In the genomic region with DNA sequence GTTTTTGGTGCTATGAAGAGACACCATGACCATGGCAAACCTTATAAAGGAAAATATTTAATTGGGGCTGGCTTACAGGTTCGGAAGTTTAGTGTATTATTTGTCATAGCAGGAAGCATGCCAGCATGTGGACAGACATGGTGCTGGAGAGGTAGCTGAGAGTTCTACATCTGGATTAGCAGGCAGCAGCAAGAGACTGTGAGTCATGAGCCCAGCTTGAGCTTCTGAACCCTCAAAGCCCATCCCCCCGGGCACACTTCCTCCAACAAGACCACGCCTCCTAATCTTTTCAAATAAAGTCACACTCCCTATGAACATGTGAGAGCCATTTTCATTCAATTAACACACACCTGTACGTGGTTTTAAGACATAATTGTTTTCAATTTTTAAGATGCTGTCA, we compare ENCODE assay signal across 15 mouse cellular contexts. TPM values are rescaled to one million over a fixed set of nuclear protein-coding genes. Genes with fewer than 3 reads are reported as not detected.
DNase-seq lines count a peak whose midpoint lies in the region; ATAC-seq and TF ChIP-seq lines count a peak whose summit lies in the region.
"Had no signal": no experiment of that assay in that cellular context is flagged by ENCODE, and none has a peak within 500 bp of the region (broad histone marks: within the 10 kb centered on the region; RNA-seq: fewer than 3 reads in every experiment).

No protein-coding gene starts in this region.

- no peak overlapping the region for H3K9ac ChIP-seq in lung, embryonic 14.5 days
- H3K9ac ChIP-seq: embryonic facial prominence, embryonic 15.5 days; hindbrain, embryonic 13.5 days; limb, embryonic 13.5 days had no signal

- DNase-seq in lung, embryonic 14.5 days: peak; percentile 19
- no peak for DNase-seq in lung, postnatal 25 days (ENCODE audit: low spot score)
- peak; percentile 93 for DNase-seq in 416B (ENCODE audit: low read depth)
- DNase-seq in Muller cell, postnatal 12 days (ENCODE audit: inconsistent ontology term): peak; percentile 22
- no peak for DNase-seq in embryo, embryonic 10.5 days (ENCODE audit: low spot score)
- no peak for DNase-seq in right cerebral cortex, postnatal 25 days
- no peak for DNase-seq in adrenal gland, postnatal 4 days (ENCODE audit: low spot score in 2 of 2)
- DNase-seq: adrenal gland, adult 2 months; gastrocnemius, postnatal 10 days; kidney, adult 2 months had no signal

- H3ac ChIP-seq in myocyte (ENCODE audit: control insufficient read depth, insufficient read length): no peak overlapping the region

- H3K79me2 ChIP-seq in myocyte (ENCODE audit: control insufficient read depth, insufficient read depth): no peaks in the 10 kb centered on the region

- no peaks in the 10 kb centered on the region for H3K36me3 ChIP-seq in lung, embryonic 14.5 days (ENCODE audit: insufficient read depth)
- no peaks in the 10 kb centered on the region for H3K36me3 ChIP-seq in myocyte (ENCODE audit: control insufficient read depth, insufficient read depth)
- H3K36me3 ChIP-seq: embryonic facial prominence, embryonic 15.5 days; hindbrain, embryonic 13.5 days; limb, embryonic 13.5 days had no signal

- TF ChIP-seq POLR2A in myocyte (IDR thresholded peaks at IDR 0.05; ENCODE audit: insufficient read length, low read depth): no peak

- ATAC-seq in lung, embryonic 14.5 days (ENCODE audit: insufficient read depth): no peak
- ATAC-seq: forebrain, embryonic 14.5 days had no signal

- peaks cover 9% of the 10 kb centered on the region for H3K4me1 ChIP-seq in lung, embryonic 14.5 days (ENCODE audit: insufficient read depth)

- no peak overlapping the region for H3K4me2 ChIP-seq in lung, embryonic 14.5 days
- H3K4me2 ChIP-seq in myocyte (ENCODE audit: low read depth): peak overlapping the region; percentile 31
- H3K4me2 ChIP-seq: embryonic facial prominence, embryonic 15.5 days; hindbrain, embryonic 13.5 days had no signal

- TF ChIP-seq CTCF in lung, embryonic 14.5 days (IDR thresholded peaks at IDR 0.05; ENCODE audit: low read depth): no peak

- no peaks in the 10 kb centered on the region for H3K9me3 ChIP-seq in lung, embryonic 14.5 days (ENCODE audit: low read depth, low read length)
- H3K9me3 ChIP-seq: embryonic facial prominence, embryonic 15.5 days; hindbrain, embryonic 13.5 days; limb, embryonic 13.5 days had no signal

- 72% methylated on average over 4 of the region's 4 CpGs for WGBS in lung, embryonic 14.5 days

- no peaks in the 10 kb centered on the region for H3K27me3 ChIP-seq in lung, embryonic 14.5 days (ENCODE audit: insufficient read depth, low read length)
- no peaks in the 10 kb centered on the region for H3K27me3 ChIP-seq in myocyte (ENCODE audit: control insufficient read depth, insufficient read depth, insufficient read length)
- H3K27me3 ChIP-seq: embryonic facial prominence, embryonic 15.5 days; limb, embryonic 13.5 days had no signal

- H3K4me3 ChIP-seq in lung, embryonic 14.5 days (ENCODE audit: low read depth, low read length): no peak overlapping the region
- no peak overlapping the region for H3K4me3 ChIP-seq in myocyte
- H3K4me3 ChIP-seq: embryonic facial prominence, embryonic 15.5 days; hindbrain, embryonic 13.5 days; limb, embryonic 13.5 days had no signal

- H3K27ac ChIP-seq in lung, embryonic 14.5 days (ENCODE audit: low read depth): no peak overlapping the region
- H3K27ac ChIP-seq: embryonic facial prominence, embryonic 15.5 days; hindbrain, embryonic 13.5 days; limb, embryonic 13.5 days had no signal

TF ChIP-seq in myocyte, 11 proteins besides CTCF, POLR2A, EP300 and RAD21:
- no peak for TF ChIP-seq TCF12 (IDR thresholded peaks at IDR 0.05; ENCODE audit: insufficient read depth, poor library complexity, severe bottlenecking)
- no peak for TF ChIP-seq CEBPB (IDR thresholded peaks at IDR 0.05; ENCODE audit: insufficient read depth, poor library complexity, severe bottlenecking)
- TF ChIP-seq REST (IDR thresholded peaks at IDR 0.05; ENCODE audit: insufficient read depth, insufficient read length): no peak
TF ChIP-seq in myocyte: peak in this region for 0.

RNA-seq across cellular contexts. Expression of gene Smu1, which starts 18.7 kb away (rescaled TPM):
- polyA plus RNA-seq in lung, embryonic 14.5 days (2014; fragmentation: Nextera tagmentation; extraction: Ambion mirVana): 159 and 165 TPM in 2 replicates
- polyA plus RNA-seq in myocyte (2012; fragmentation: generic; extraction: Trizol): 67.5 TPM
- 10 to 100 TPM; 75.6 to 78.8 TPM for total RNA-seq in adrenal gland, postnatal 4 days (2021)

RNA-seq across cellular contexts. Expression of gene Dnaja1, which starts 54.5 kb away (rescaled TPM):
- 386 and 393 TPM in 2 replicates for polyA plus RNA-seq in lung, embryonic 14.5 days (2014; fragmentation: Nextera tagmentation; extraction: Ambion mirVana)
- polyA plus RNA-seq in myocyte (2012; fragmentation: generic; extraction: Trizol): 68.3 TPM
- 100 to 1,000 TPM; 227 to 253 TPM for total RNA-seq in adrenal gland, postnatal 4 days (2021)

Comparison
In these comparisons a context has a peak if more than half of its experiments do, and no peak if none do; other contexts are left out.
1. DNase-seq: peak in lung, embryonic 14.5 days (single experiment), 416B (single experiment) and Muller cell, postnatal 12 days (single experiment); none in lung, postnatal 25 days (single experiment), embryo, embryonic 10.5 days (single experiment), right cerebral cortex, postnatal 25 days (single experiment) and adrenal gland, postnatal 4 days (0 of 2).